Mouse (Mus musculus) adrenal gland, postnatal 4 days (tissue): ENCODE data around the gene Rpp14. TPM values are rescaled to one million over a fixed set of nuclear protein-coding genes. Genes with fewer than 3 reads are reported as not detected.

ENCODE experiments used
- total RNA-seq, 2 experiments: library from RNA; stranded (reverse); gene quantifications; 2 replicates each; pipeline ENCODE4 v1.2.3; 2021

Gene Rpp14
- total RNA-seq, 2 experiments from 2014 or later: 25.8 to 37.4 TPM

Other genes starting within 250 kb of the Rpp14 start
- not detected for gene Gm45521, start 123.1 kb upstream of the Rpp14 start, total RNA-seq
- 1 to 10 TPM in 1 of 2 experiments, under 1 TPM in 1; 0.31 to 2.5 TPM for gene Dnase1l3, start 85.8 kb upstream of the Rpp14 start, total RNA-seq
- 10 to 100 TPM; 42.3 to 47.3 TPM for gene Abhd6, start 77.5 kb upstream of the Rpp14 start, total RNA-seq
- gene Pxk, start 17.8 kb downstream of the Rpp14 start, total RNA-seq: 10 to 100 TPM; 33.2 to 37.1 TPM
- gene Pdhb, start 92.7 kb downstream of the Rpp14 start, total RNA-seq: 100 to 1,000 TPM; 233 to 238 TPM
- gene Kctd6, start 133.8 kb downstream of the Rpp14 start, total RNA-seq: 10 to 100 TPM; 16.0 to 18.8 TPM
- 10 to 100 TPM in 1 of 2 experiments, 1 to 10 TPM in 1; 1.1 to 11.4 TPM for gene Acox2, start 179.0 kb downstream of the Rpp14 start, total RNA-seq
- 1 to 10 TPM; 1.9 to 4.8 TPM for gene Fam107a, start 237.7 kb downstream of the Rpp14 start, total RNA-seq